ENCODE assay signal across 8 mouse cellular contexts in the genomic region with DNA sequence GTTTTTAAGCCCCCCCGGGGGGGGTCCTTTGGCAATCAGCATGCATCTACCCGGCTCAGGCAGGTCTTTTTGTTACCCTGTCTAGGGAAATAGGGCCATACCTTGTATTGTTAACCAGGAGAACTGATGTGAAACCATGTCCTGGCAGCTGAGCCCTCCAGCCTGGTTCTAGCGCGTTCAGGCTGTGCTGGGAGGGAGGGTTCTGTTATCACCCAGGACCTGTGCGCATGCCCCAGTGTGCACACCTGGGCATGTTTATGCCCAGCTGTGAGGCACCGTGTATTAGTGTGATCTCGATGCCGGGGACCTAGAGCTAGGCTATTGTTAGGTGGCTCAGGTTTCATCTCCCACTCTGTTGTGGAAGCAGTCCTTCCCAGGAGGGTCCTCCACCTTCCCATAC. TPM values are rescaled to one million over a fixed set of nuclear protein-coding genes. Genes with fewer than 3 reads are reported as not detected.
DNase-seq lines count a peak whose midpoint lies in the region; ATAC-seq and TF ChIP-seq lines count a peak whose summit lies in the region.

No protein-coding gene starts in this region.

- H3K9ac ChIP-seq in embryonic facial prominence, embryonic 15.5 days: peak overlapping the region; percentile 37; the same call in 1 of the 2 replicates
- peak overlapping the region; percentile 76 for H3K9ac ChIP-seq in intestine, embryonic 16.5 days (ENCODE audit: low read depth, low read length)
- peak overlapping the region; percentile 88 for H3K9ac ChIP-seq in neural tube, embryonic 13.5 days

- no peak for TF ChIP-seq CTCF in left cerebral cortex, adult 2 months (IDR thresholded peaks at IDR 0.05)

- DNase-seq in left cerebral cortex, adult 2 months (ENCODE audit: extremely low spot score in 1 of 2, low spot score in 2 of 2): no peak
- no peak for DNase-seq in left cerebral cortex, postnatal 25 days (ENCODE audit: low spot score in 2 of 2)
- no peak for DNase-seq in frontal cortex, postnatal 25 days (ENCODE audit: low spot score in 2 of 2)

- H3K27me3 ChIP-seq in embryonic facial prominence, embryonic 15.5 days: no peaks in the 10 kb centered on the region
- H3K27me3 ChIP-seq in intestine, embryonic 16.5 days (replicated peaks; ENCODE audit: control insufficient read depth, insufficient read depth, low read length): no peaks in the 10 kb centered on the region
- H3K27me3 ChIP-seq in neural tube, embryonic 13.5 days: no peaks in the 10 kb centered on the region

- WGBS in embryonic facial prominence, embryonic 15.5 days: 14% methylated on average over 8 of the region's 8 CpGs
- WGBS in intestine, embryonic 16.5 days: 10% methylated on average over 8 of the region's 8 CpGs
- WGBS in neural tube, embryonic 13.5 days: 6% methylated on average over 8 of the region's 8 CpGs

- no peaks in the 10 kb centered on the region for H3K9me3 ChIP-seq in embryonic facial prominence, embryonic 15.5 days (replicated peaks)
- no peaks in the 10 kb centered on the region for H3K9me3 ChIP-seq in intestine, embryonic 16.5 days (ENCODE audit: control insufficient read depth, low read length)
- H3K9me3 ChIP-seq in neural tube, embryonic 13.5 days: no peaks in the 10 kb centered on the region

- intact Hi-C loops in left cerebral cortex, adult 2 months (cut with DNase I): no loop called here
- intact Hi-C loops in left cerebral cortex, postnatal 25 days (cut with DNase I): no loop called here

- H3K27ac ChIP-seq in left cerebral cortex, adult 2 months: no peak overlapping the region
- H3K27ac ChIP-seq in embryonic facial prominence, embryonic 15.5 days (replicated peaks): peak overlapping the region; percentile 86
- H3K27ac ChIP-seq in intestine, embryonic 16.5 days (ENCODE audit: low read length): peak overlapping the region; percentile 97
- peak overlapping the region; percentile 98 for H3K27ac ChIP-seq in neural tube, embryonic 13.5 days (replicated peaks)

- peaks cover 81% of the 10 kb centered on the region for H3K4me1 ChIP-seq in embryonic facial prominence, embryonic 15.5 days
- H3K4me1 ChIP-seq in intestine, embryonic 16.5 days (ENCODE audit: control insufficient read depth, insufficient read depth, low read length): peaks cover 65% of the 10 kb centered on the region
- peaks cover 81% of the 10 kb centered on the region for H3K4me1 ChIP-seq in neural tube, embryonic 13.5 days (replicated peaks)

- peak overlapping the region; percentile 59 for H3K4me3 ChIP-seq in left cerebral cortex, adult 2 months
- H3K4me3 ChIP-seq in embryonic facial prominence, embryonic 15.5 days (replicated peaks): peak overlapping the region; percentile 63
- peak overlapping the region; percentile 63 for H3K4me3 ChIP-seq in intestine, embryonic 16.5 days (ENCODE audit: low read length)
- peak overlapping the region; percentile 84 for H3K4me3 ChIP-seq in neural tube, embryonic 13.5 days

- no peak for ATAC-seq in embryonic facial prominence, embryonic 15.5 days (ENCODE audit: insufficient number of reproducible peaks, low FRiP score, low TSS enrichment, low read depth)
- no peak for ATAC-seq in intestine, embryonic 16.5 days
- ATAC-seq in neural tube, embryonic 13.5 days (ENCODE audit: low read depth): no peak
- no peak for ATAC-seq in megakaryocyte-erythroid progenitor cell, adult 5-6 weeks (replicated peaks; ENCODE audit: low FRiP score, low TSS enrichment, poor library complexity, severe bottlenecking)
- ATAC-seq in megakaryocyte progenitor cell, adult 5-6 weeks (replicated peaks; ENCODE audit: poor library complexity): no peak

- H3K36me3 ChIP-seq in embryonic facial prominence, embryonic 15.5 days: peaks cover 19% of the 10 kb centered on the region
- no peaks in the 10 kb centered on the region for H3K36me3 ChIP-seq in intestine, embryonic 16.5 days (ENCODE audit: control insufficient read depth, insufficient read depth, low read length)
- H3K36me3 ChIP-seq in neural tube, embryonic 13.5 days: no peaks in the 10 kb centered on the region

- peak overlapping the region; percentile 95 for H3K4me2 ChIP-seq in embryonic facial prominence, embryonic 15.5 days (replicated peaks)
- H3K4me2 ChIP-seq in intestine, embryonic 16.5 days (ENCODE audit: low read depth, low read length): peak overlapping the region; percentile 100
- H3K4me2 ChIP-seq in neural tube, embryonic 13.5 days: peak overlapping the region; percentile 98

RNA-seq across cellular contexts. Expression of a gene that starts 21.1 kb away (rescaled TPM):
- 1 to 10 TPM; 1.4 to 3.2 TPM for total RNA-seq in left cerebral cortex, adult 2 months (2021)
- 1 to 10 TPM; 2.9 to 3.0 TPM for total RNA-seq in left cerebral cortex, postnatal 25 days (2021)
- polyA plus RNA-seq in embryonic facial prominence, embryonic 15.5 days (2015; fragmentation: Nextera tagmentation; extraction: Ambion mirVana): 0.96 and 1.1 TPM in 2 replicates
- polyA plus RNA-seq in intestine, embryonic 16.5 days (2015; fragmentation: Nextera tagmentation; extraction: Ambion mirVana): 0.17 TPM in 1 of 2 replicates, not detected in the other
- 1.4 and 1.5 TPM in 2 replicates for polyA plus RNA-seq in neural tube, embryonic 13.5 days (2015; fragmentation: Nextera tagmentation; extraction: Ambion mirVana)
- not detected in 2 replicates for total RNA-seq in megakaryocyte-erythroid progenitor cell, adult 5-6 weeks (2014; fragmentation: Nextera tagmentation)
- not detected in 2 replicates for total RNA-seq in megakaryocyte-erythroid progenitor cell, adult 5-6 weeks (2017)
- total RNA-seq in megakaryocyte progenitor cell, adult 5-6 weeks (2015): not detected in 2 replicates
- not detected in 2 replicates for total RNA-seq in megakaryocyte progenitor cell, adult 5-6 weeks (2017)

RNA-seq across cellular contexts. Expression of a gene that starts 34.1 kb away (rescaled TPM):
- 10 to 100 TPM; 14.0 to 18.7 TPM for total RNA-seq in left cerebral cortex, adult 2 months (2021)
- 10 to 100 TPM in 1 of 2 experiments, 1 to 10 TPM in 1; 9.4 to 12.1 TPM for total RNA-seq in left cerebral cortex, postnatal 25 days (2021)
- 50.0 and 53.5 TPM in 2 replicates for polyA plus RNA-seq in embryonic facial prominence, embryonic 15.5 days (2015; fragmentation: Nextera tagmentation; extraction: Ambion mirVana)
- 28.2 and 31.2 TPM in 2 replicates for polyA plus RNA-seq in intestine, embryonic 16.5 days (2015; fragmentation: Nextera tagmentation; extraction: Ambion mirVana)
- polyA plus RNA-seq in neural tube, embryonic 13.5 days (2015; fragmentation: Nextera tagmentation; extraction: Ambion mirVana): 24.0 and 26.7 TPM in 2 replicates
- 7.8 and 15.9 TPM in 2 replicates for total RNA-seq in megakaryocyte-erythroid progenitor cell, adult 5-6 weeks (2014; fragmentation: Nextera tagmentation)
- total RNA-seq in megakaryocyte-erythroid progenitor cell, adult 5-6 weeks (2017): 2.2 and 3.0 TPM in 2 replicates
- total RNA-seq in megakaryocyte progenitor cell, adult 5-6 weeks (2015): 4.4 and 5.9 TPM in 2 replicates
- total RNA-seq in megakaryocyte progenitor cell, adult 5-6 weeks (2017): 1.6 and 2.2 TPM in 2 replicates

RNA-seq across cellular contexts. Expression of a gene that starts 54.2 kb away (rescaled TPM):
- total RNA-seq in left cerebral cortex, adult 2 months (2021): under 1 TPM; 0.35 to 0.36 TPM
- total RNA-seq in left cerebral cortex, postnatal 25 days (2021): under 1 TPM; 0.21 to 0.60 TPM
- polyA plus RNA-seq in embryonic facial prominence, embryonic 15.5 days (2015; fragmentation: Nextera tagmentation; extraction: Ambion mirVana): 22.6 and 22.7 TPM in 2 replicates
- 18.9 and 23.0 TPM in 2 replicates for polyA plus RNA-seq in intestine, embryonic 16.5 days (2015; fragmentation: Nextera tagmentation; extraction: Ambion mirVana)
- 4.2 and 4.7 TPM in 2 replicates for polyA plus RNA-seq in neural tube, embryonic 13.5 days (2015; fragmentation: Nextera tagmentation; extraction: Ambion mirVana)
- total RNA-seq in megakaryocyte-erythroid progenitor cell, adult 5-6 weeks (2014; fragmentation: Nextera tagmentation): 85.0 and 101 TPM in 2 replicates
- 67.8 and 78.7 TPM in 2 replicates for total RNA-seq in megakaryocyte-erythroid progenitor cell, adult 5-6 weeks (2017)
- total RNA-seq in megakaryocyte progenitor cell, adult 5-6 weeks (2015): 42.6 and 56.1 TPM in 2 replicates
- total RNA-seq in megakaryocyte progenitor cell, adult 5-6 weeks (2017): 40.7 and 44.1 TPM in 2 replicates

Comparison
In these comparisons a context has a peak if more than half of its experiments do, and no peak if none do; other contexts are left out.
1. H3K9ac ChIP-seq: peak in every context shown above with its lines; median percentile 88 in neural tube, embryonic 13.5 days; 76 in intestine, embryonic 16.5 days; 37 in embryonic facial prominence, embryonic 15.5 days.
2. RNA of a gene that starts 54.2 kb away (total RNA-seq): 67.8 to 101 TPM in megakaryocyte-erythroid progenitor cell, adult 5-6 weeks and 40.7 to 56.1 TPM in megakaryocyte progenitor cell, adult 5-6 weeks; 0.21 to 0.60 TPM in left cerebral cortex, postnatal 25 days and 0.35 to 0.36 TPM in left cerebral cortex, adult 2 months; every median in the first group is over 10 times any median in the second.
3. Peak in every context shown above with its lines, with median percentiles within 50 percentile points of each other: H3K4me3 ChIP-seq and H3K4me2 ChIP-seq.